Mouse (Mus musculus): ENCODE measurements around the gene Tmem43. TPM values are rescaled to one million over a fixed set of nuclear protein-coding genes. Genes with fewer than 3 reads are reported as not detected.

Tmem43 gene
- polyA plus RNA-seq, 1 experiment from 2014 or later: 45.5 TPM

GRCm38 (mm10) chr6:91483371-91483770, 9.9 kb downstream of the Tmem43 start:
- Histone ChIP-seq H3K9ac (no peak overlapping the region), H3K4me3 (replicated peaks; ENCODE audit: low read length) (no peak overlapping the region), H3K36me3 (replicated peaks; ENCODE audit: control insufficient read depth, insufficient read depth) (peaks cover 100% of the 10 kb centered on the region), H3K27me3 (ENCODE audit: control insufficient read depth, insufficient read depth, low read length) (no peaks in the 10 kb centered on the region), H3K27ac (no peak overlapping the region), H3K4me1 (replicated peaks; ENCODE audit: control insufficient read depth, insufficient read depth, low read length) (no peaks in the 10 kb centered on the region), H3K9me3 (ENCODE audit: control insufficient read depth, low read length) (no peaks in the 10 kb centered on the region), H3K4me2 (replicated peaks) (no peak overlapping the region)
- DNase-seq (ENCODE audit: low spot score): no peak
- no peak for ATAC-seq (ENCODE audit: low FRiP score)
- WGBS: 94% methylated on average over 2 of the region's 2 CpGs

- Histone ChIP-seq H3K4me3 (replicated peaks; ENCODE audit: low read length) (no peak overlapping the region), H3K27me3 (ENCODE audit: control insufficient read depth, insufficient read depth, low read length) (no peaks in the 10 kb centered on the region), H3K9ac (no peak overlapping the region), H3K4me2 (replicated peaks) (no peak overlapping the region), H3K36me3 (replicated peaks; ENCODE audit: control insufficient read depth, insufficient read depth) (peaks cover 95% of the 10 kb centered on the region), H3K4me1 (replicated peaks; ENCODE audit: control insufficient read depth, insufficient read depth, low read length) (no peaks in the 10 kb centered on the region), H3K9me3 (ENCODE audit: control insufficient read depth, low read length) (no peaks in the 10 kb centered on the region), H3K27ac (no peak overlapping the region)
- ATAC-seq (ENCODE audit: low FRiP score) (no peak), DNase-seq (ENCODE audit: low spot score) (no peak)
- 96% methylated on average over 15 of the region's 15 CpGs for WGBS
Observed at GRCm38 (mm10) chr6:91486736-91487453, 13.4 kb downstream of the Tmem43 start.

GRCm38 (mm10) chr6:91488496-91489212, 15.2 kb downstream of the Tmem43 start:
- Histone ChIP-seq H3K4me3 (replicated peaks; ENCODE audit: low read length) (no peak overlapping the region), H3K4me1 (replicated peaks; ENCODE audit: control insufficient read depth, insufficient read depth, low read length) (no peaks in the 10 kb centered on the region), H3K36me3 (replicated peaks; ENCODE audit: control insufficient read depth, insufficient read depth) (peaks cover 92% of the 10 kb centered on the region), H3K9me3 (ENCODE audit: control insufficient read depth, low read length) (no peaks in the 10 kb centered on the region), H3K4me2 (replicated peaks) (no peak overlapping the region), H3K27ac (no peak overlapping the region), H3K27me3 (ENCODE audit: control insufficient read depth, insufficient read depth, low read length) (no peaks in the 10 kb centered on the region), H3K9ac (no peak overlapping the region)
- WGBS: 83% methylated on average over 9 of the region's 9 CpGs
- ATAC-seq (ENCODE audit: low FRiP score) (no peak), DNase-seq (ENCODE audit: low spot score) (no peak)

- Histone ChIP-seq H3K4me1 (replicated peaks; ENCODE audit: control insufficient read depth, insufficient read depth, low read length) (no peaks in the 10 kb centered on the region), H3K36me3 (replicated peaks; ENCODE audit: control insufficient read depth, insufficient read depth) (peaks cover 91% of the 10 kb centered on the region), H3K4me2 (replicated peaks) (no peak overlapping the region), H3K9ac (no peak overlapping the region), H3K9me3 (ENCODE audit: control insufficient read depth, low read length) (no peaks in the 10 kb centered on the region), H3K4me3 (replicated peaks; ENCODE audit: low read length) (no peak overlapping the region), H3K27me3 (ENCODE audit: control insufficient read depth, insufficient read depth, low read length) (no peaks in the 10 kb centered on the region), H3K27ac (no peak overlapping the region)
- DNase-seq (ENCODE audit: low spot score): no peak
- no peak for ATAC-seq (ENCODE audit: low FRiP score)
- 87% methylated on average over 10 of the region's 10 CpGs for WGBS
Observed at GRCm38 (mm10) chr6:91489872-91490271, 16.4 kb downstream of the Tmem43 start.

GRCm38 (mm10) chr6:91491004-91491403, 17.5 kb downstream of the Tmem43 start:
- H3K27ac ChIP-seq: no peak overlapping the region
- H3K4me1 ChIP-seq (replicated peaks; ENCODE audit: control insufficient read depth, insufficient read depth, low read length): no peaks in the 10 kb centered on the region
- whole genome bisulfite sequencing: 74% methylated on average over 6 of the region's 6 CpGs
- peaks cover 91% of the 10 kb centered on the region for H3K36me3 ChIP-seq (replicated peaks; ENCODE audit: control insufficient read depth, insufficient read depth)
- no peak overlapping the region for H3K4me2 ChIP-seq (replicated peaks)
- no peak overlapping the region for H3K4me3 ChIP-seq (replicated peaks; ENCODE audit: low read length)
- ATAC-seq (ENCODE audit: low FRiP score): no peak
- H3K27me3 ChIP-seq (ENCODE audit: control insufficient read depth, insufficient read depth, low read length): no peaks in the 10 kb centered on the region
- H3K9ac ChIP-seq: no peak overlapping the region
- no peaks in the 10 kb centered on the region for H3K9me3 ChIP-seq (ENCODE audit: control insufficient read depth, low read length)
- no peak for DNase-seq (ENCODE audit: low spot score)

- H3K4me1 ChIP-seq (replicated peaks; ENCODE audit: control insufficient read depth, insufficient read depth, low read length): no peaks in the 10 kb centered on the region
- H3K9ac ChIP-seq: no peak overlapping the region
- H3K4me2 ChIP-seq (replicated peaks): no peak overlapping the region
- ATAC-seq (ENCODE audit: low FRiP score): no peak
- peaks cover 91% of the 10 kb centered on the region for H3K36me3 ChIP-seq (replicated peaks; ENCODE audit: control insufficient read depth, insufficient read depth)
- no peaks in the 10 kb centered on the region for H3K27me3 ChIP-seq (ENCODE audit: control insufficient read depth, insufficient read depth, low read length)
- H3K4me3 ChIP-seq (replicated peaks; ENCODE audit: low read length): no peak overlapping the region
- H3K9me3 ChIP-seq (ENCODE audit: control insufficient read depth, low read length): no peaks in the 10 kb centered on the region
- H3K27ac ChIP-seq: no peak overlapping the region
- 90% methylated on average over 10 of the region's 10 CpGs for WGBS
- DNase-seq (ENCODE audit: low spot score): no peak
Observed at GRCm38 (mm10) chr6:91493053-91493452, 19.6 kb downstream of the Tmem43 start.

- Histone ChIP-seq H3K4me2 (replicated peaks) (no peak overlapping the region), H3K36me3 (replicated peaks; ENCODE audit: control insufficient read depth, insufficient read depth) (peaks cover 92% of the 10 kb centered on the region)
Observed at GRCm38 (mm10) chr6:91494526-91494925, 21.0 kb downstream of the Tmem43 start.

GRCm38 (mm10) chr6:91503302-91503701, 29.8 kb downstream of the Tmem43 start:
- no peaks in the 10 kb centered on the region for H3K27me3 ChIP-seq (ENCODE audit: control insufficient read depth, insufficient read depth, low read length)
- ATAC-seq (ENCODE audit: low FRiP score) (no peak), DNase-seq (ENCODE audit: low spot score) (no peak)
- WGBS: 93% methylated on average over 1 of the region's 1 CpGs
- H3K4me1 ChIP-seq (replicated peaks; ENCODE audit: control insufficient read depth, insufficient read depth, low read length): no peaks in the 10 kb centered on the region
- H3K4me2 ChIP-seq (replicated peaks): no peak overlapping the region
- no peak overlapping the region for H3K27ac ChIP-seq
- H3K9me3 ChIP-seq (ENCODE audit: control insufficient read depth, low read length): no peaks in the 10 kb centered on the region
- peaks cover 100% of the 10 kb centered on the region for H3K36me3 ChIP-seq (replicated peaks; ENCODE audit: control insufficient read depth, insufficient read depth)
- H3K4me3 ChIP-seq (replicated peaks; ENCODE audit: low read length): no peak overlapping the region
- no peak overlapping the region for H3K9ac ChIP-seq

More at GRCm38 (mm10) chr6:91494526-91494925, 21.0 kb downstream of the Tmem43 start:
- Histone ChIP-seq H3K27me3 (ENCODE audit: control insufficient read depth, insufficient read depth, low read length) (no peaks in the 10 kb centered on the region), H3K9ac (no peak overlapping the region), H3K4me3 (replicated peaks; ENCODE audit: low read length) (no peak overlapping the region), H3K27ac (no peak overlapping the region), H3K9me3 (ENCODE audit: control insufficient read depth, low read length) (no peaks in the 10 kb centered on the region), H3K4me1 (replicated peaks; ENCODE audit: control insufficient read depth, insufficient read depth, low read length) (no peaks in the 10 kb centered on the region)
- 87% methylated on average over 8 of the region's 8 CpGs for WGBS
- ATAC-seq (ENCODE audit: low FRiP score) (no peak), DNase-seq (ENCODE audit: low spot score) (no peak)

- Histone ChIP-seq H3K9me3 (ENCODE audit: control insufficient read depth, low read length) (no peaks in the 10 kb centered on the region), H3K4me1 (replicated peaks; ENCODE audit: control insufficient read depth, insufficient read depth, low read length) (no peaks in the 10 kb centered on the region), H3K4me3 (replicated peaks; ENCODE audit: low read length) (no peak overlapping the region), H3K9ac (no peak overlapping the region), H3K36me3 (replicated peaks; ENCODE audit: control insufficient read depth, insufficient read depth) (peaks cover 78% of the 10 kb centered on the region), H3K4me2 (replicated peaks) (no peak overlapping the region), H3K27ac (no peak overlapping the region), H3K27me3 (ENCODE audit: control insufficient read depth, insufficient read depth, low read length) (no peaks in the 10 kb centered on the region)
- DNase-seq (ENCODE audit: low spot score): no peak
- 95% methylated on average over 5 of the region's 5 CpGs for WGBS
- ATAC-seq (ENCODE audit: low FRiP score): no peak
Observed at GRCm38 (mm10) chr6:91506036-91506435, 32.5 kb downstream of the Tmem43 start.
